Mouse (Mus musculus) intestine, embryonic 16.5 days (tissue): Measurements from ENCODE around the gene Slc39a7. TPM values are rescaled to one million over a fixed set of nuclear protein-coding genes. Genes with fewer than 3 reads are reported as not detected.

Experiments
- ATAC-seq: fragments of 200-750 bp; cut with Nextera tagmentation; 2 replicates; pipeline ENCODE4 v1.8.0; 2017; ENCODE audit warnings: moderate TSS enrichment, moderate library complexity
- H3K27ac ChIP-seq: fragments of 300-500 bp; sonication (generic); 2 replicates; pipeline ENCODE4 v1.5.1; 2014; ENCODE audit warnings: mild to moderate bottlenecking, low read length
- H3K27me3 ChIP-seq: fragments of 300-500 bp; sonication (generic); replicated peaks from 2 replicates; pipeline ENCODE4 v1.6.1; 2014; ENCODE audit warnings: low read length, control low read depth, mixed read lengths; ENCODE audit not compliant: control insufficient read depth, insufficient read depth
- H3K36me3 ChIP-seq: fragments of 300-500 bp; sonication (generic); 2 replicates; pipeline ENCODE4 v1.6.1; 2014; ENCODE audit warnings: low read length, control low read depth; ENCODE audit not compliant: control insufficient read depth, insufficient read depth
- H3K4me1 ChIP-seq: fragments of 300-500 bp; sonication (generic); 2 replicates; pipeline ENCODE4 v1.6.1; 2014; ENCODE audit warnings: low read length, control low read depth, mixed read lengths; ENCODE audit not compliant: control insufficient read depth, insufficient read depth
- H3K4me2 ChIP-seq: fragments of 300-500 bp; sonication (generic); 2 replicates; pipeline ENCODE4 v1.6.1; 2014; ENCODE audit warnings: low read depth, low read length, control low read depth
- H3K4me3 ChIP-seq: fragments of 300-500 bp; sonication (generic); 2 replicates; pipeline ENCODE4 v1.5.1; 2014; ENCODE audit warnings: mild to moderate bottlenecking, low read length
- H3K9ac ChIP-seq: fragments of 300-500 bp; sonication (generic); 2 replicates; pipeline ENCODE4 v1.6.1; 2014; ENCODE audit warnings: low read depth, low read length
- H3K9me3 ChIP-seq: fragments of 300-500 bp; sonication (generic); 2 replicates; pipeline ENCODE4 v1.6.1; 2016; ENCODE audit warnings: low read length, control low read depth; ENCODE audit not compliant: control insufficient read depth
- WGBS: fragments of 180-500 bp; shearing (Covaris S2); extraction: QIAGEN DNeasy Blood & Tissue Kit; methylation state at CpG from one replicate; pipeline ENCODE4 v1.1.7; 2014; 5-methylcytosine and 5-hydroxymethylcytosine counted together
- polyA plus RNA-seq: library from polyadenylated mRNA; unstranded; fragments of >200 nt; fragmentation: Nextera tagmentation; extraction: Ambion mirVana; gene quantifications from 2 replicates; pipeline ENCODE4 v1.2.1, GENCODE M21; 2015

The Slc39a7 gene
- polyA plus RNA-seq, 1 experiment from 2014 or later = 176 TPM

DNA sequence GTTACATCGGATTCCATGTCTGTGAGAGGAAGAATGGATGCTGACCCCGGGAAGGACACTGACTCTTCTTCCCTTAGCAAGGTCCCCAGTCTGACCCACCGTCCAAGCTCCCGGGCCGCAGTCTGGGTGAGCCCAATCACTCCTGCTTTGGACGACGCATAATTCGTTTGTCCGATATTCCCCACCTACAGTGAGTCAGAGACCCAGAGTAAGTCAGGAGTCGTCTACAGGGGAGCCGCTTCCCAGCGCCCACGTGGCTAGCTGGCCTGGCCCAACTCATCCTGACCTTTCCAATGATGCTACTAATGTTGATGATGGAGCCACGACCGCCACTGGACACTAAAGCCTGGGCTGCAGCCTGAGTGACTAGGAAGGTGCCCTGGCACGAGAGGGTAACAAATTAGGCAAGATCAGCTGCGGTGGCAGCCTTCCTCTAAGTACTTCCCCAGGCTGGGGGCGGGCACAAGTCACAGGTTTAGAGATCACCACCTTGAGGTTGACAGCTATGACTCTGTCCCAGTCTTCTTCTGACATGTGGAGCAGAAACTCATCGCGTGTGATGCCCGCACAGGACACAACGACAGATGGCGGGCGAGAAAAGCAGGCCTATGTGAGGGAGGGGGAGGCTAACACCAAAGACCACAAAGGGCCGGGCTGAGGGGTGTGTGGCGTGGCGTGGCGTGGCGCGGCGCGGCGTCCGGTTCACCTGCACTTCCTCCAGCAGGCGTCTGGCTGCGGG lies 4.4 kb downstream of the Slc39a7 start:
- Histone ChIP-seq H3K27ac (peak overlapping the region; percentile 82), H3K4me3 (peak overlapping the region; percentile 72), H3K4me2 (peak overlapping the region; percentile 92), H3K36me3 (peaks cover 14% of the 10 kb centered on the region), H3K9ac (peak overlapping the region; percentile 78), H3K4me1 (peaks cover 49% of the 10 kb centered on the region), H3K27me3 (no peaks in the 10 kb centered on the region), H3K9me3 (no peaks in the 10 kb centered on the region)
- ATAC-seq = no peak
- 11% methylated on average over 36 of the region's 36 CpGs for WGBS

DNA sequence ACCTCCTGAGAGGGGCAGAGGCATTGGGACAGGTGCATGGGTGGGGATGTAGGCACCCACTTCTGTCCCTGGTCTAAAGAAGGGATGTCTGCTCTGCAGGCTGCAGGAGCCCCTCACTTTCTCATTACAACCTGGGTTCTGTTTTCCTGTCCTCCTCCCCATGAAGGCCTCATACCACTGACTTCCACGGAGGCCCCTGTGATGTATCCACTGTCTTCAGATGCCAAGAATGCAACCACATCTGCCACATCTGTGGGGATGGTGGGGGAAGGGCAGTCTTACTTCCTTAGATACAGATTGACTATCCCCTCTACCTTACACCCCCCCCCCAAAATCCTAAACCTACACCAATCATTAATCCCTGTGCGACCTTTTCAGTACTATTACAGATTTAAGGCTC lies 5.3 kb downstream of the Slc39a7 start:
- Histone ChIP-seq H3K4me3 (no peak overlapping the region), H3K27ac (no peak overlapping the region), H3K4me2 (no peak overlapping the region), H3K9ac (peak overlapping the region; percentile 93), H3K36me3 (peaks cover 21% of the 10 kb centered on the region), H3K27me3 (no peaks in the 10 kb centered on the region), H3K9me3 (no peaks in the 10 kb centered on the region), H3K4me1 (peaks cover 49% of the 10 kb centered on the region)
- WGBS = 22% methylated on average over 2 of the region's 2 CpGs
- no peak for ATAC-seq

DNA sequence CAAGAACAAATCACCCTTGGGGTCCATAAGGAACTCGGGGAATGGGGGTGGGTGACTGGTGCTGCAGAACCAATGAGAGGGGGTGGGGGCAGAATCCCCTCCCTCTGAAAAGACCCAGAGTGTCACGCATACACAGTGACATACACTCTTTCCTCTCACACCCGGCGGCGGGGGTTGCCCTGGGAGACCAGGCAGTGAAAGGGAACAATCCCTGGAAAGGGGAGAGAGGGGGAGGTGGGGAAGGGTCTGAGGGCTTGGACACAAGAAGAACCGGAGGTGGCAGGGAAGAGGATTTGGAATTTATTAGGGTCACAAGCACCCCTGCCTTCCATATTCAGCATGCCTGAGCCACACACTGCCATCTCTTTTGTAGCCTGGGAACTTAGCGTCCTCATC lies 5.7 kb downstream of the Slc39a7 start:
- Histone ChIP-seq H3K9me3 (no peaks in the 10 kb centered on the region), H3K36me3 (peaks cover 25% of the 10 kb centered on the region), H3K4me1 (peaks cover 49% of the 10 kb centered on the region), H3K27ac (no peak overlapping the region), H3K27me3 (no peaks in the 10 kb centered on the region), H3K4me2 (peak overlapping the region; percentile 94), H3K4me3 (peak overlapping the region; percentile 90; the same call in 1 of the 2 replicates), H3K9ac (peak overlapping the region; percentile 93)
- no peak for ATAC-seq
- WGBS = 24% methylated on average over 7 of the region's 7 CpGs

DNA sequence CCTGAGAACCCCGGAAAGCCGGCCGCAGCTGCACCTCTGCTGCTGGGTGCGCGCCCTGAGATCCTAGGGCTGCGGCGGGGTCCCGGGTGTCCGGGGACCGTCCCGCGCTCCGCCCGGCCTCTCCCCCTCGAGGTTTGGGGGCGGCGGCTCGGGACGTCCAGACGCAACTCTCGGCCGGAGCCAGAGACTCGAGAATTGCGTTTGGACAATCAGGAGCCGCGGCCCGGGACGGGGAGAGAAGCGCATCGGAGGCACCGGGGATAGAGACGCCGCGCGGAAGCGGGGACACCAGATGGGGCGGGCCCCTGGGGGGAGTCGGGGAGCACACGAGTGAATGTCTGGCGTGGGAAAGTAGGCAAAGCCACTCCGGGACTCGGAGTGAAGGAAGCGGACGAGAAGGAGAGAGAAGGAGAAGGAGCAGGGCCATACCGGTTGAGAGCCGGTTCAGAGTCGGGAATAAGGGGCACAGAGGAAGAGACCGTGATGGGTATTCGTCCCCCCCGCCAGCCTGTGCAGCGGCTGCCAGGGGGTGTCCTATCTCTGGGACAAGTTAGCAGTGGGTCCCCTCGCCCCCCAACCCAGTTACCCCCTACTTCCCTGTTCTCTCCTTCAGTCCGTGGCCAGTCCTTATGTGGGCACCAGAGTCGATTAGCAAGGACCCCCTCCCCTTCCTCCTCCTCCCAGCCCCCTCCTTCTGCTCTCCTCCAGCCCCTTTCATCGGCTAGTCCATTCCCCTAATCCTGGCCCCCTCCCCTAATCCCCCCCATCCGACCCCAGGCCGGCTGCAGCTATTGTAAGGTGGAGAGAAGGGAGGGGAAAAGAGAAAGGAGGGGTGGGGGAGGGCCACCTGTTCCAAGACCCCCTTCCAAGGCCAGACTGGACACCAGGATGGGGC lies 6.4 kb downstream of the Slc39a7 start:
- peak overlapping the region; percentile 94 for H3K4me2 ChIP-seq
- H3K27ac ChIP-seq = peak overlapping the region; percentile 84
- peak overlapping the region; percentile 93 for H3K9ac ChIP-seq
- peaks cover 43% of the 10 kb centered on the region for H3K4me1 ChIP-seq
- WGBS = under 1% methylated on average over 53 of the region's 57 CpGs
- no peaks in the 10 kb centered on the region for H3K27me3 ChIP-seq
- H3K4me3 ChIP-seq = peak overlapping the region; percentile 90
- H3K9me3 ChIP-seq = no peaks in the 10 kb centered on the region
- ATAC-seq = peak; percentile 16
- H3K36me3 ChIP-seq = peaks cover 30% of the 10 kb centered on the region

DNA sequence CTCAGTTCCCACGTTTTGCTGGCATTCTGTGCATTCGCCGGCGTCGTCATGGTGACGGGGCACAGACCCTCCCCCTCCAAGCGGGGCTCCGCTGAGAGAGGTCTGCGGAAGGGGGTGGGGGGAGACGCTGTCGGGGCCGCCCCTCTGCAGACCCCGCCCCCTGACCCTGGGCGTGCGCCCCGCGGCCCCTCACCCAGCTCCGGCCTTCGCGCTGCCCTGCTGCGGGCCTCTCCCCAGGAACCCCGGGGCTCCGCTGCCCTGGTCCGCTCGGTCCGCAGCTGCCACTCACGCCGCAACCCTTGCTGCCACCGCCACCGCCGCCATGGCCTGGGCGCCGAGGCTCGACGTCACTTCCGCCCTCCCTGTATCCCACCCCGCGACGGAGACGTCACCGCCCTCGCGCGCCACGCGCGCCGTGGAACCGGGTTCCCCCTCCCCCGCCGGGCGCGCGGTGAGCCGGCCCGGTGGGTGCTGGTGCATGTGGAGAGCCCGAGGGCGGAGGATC lies 7.1 kb downstream of the Slc39a7 start, which contains the start of gene Ring1:
Gene Ring1, minus strand, starts transcription at position 364 of the 505 bp plus-strand sequence.
- Histone ChIP-seq H3K9ac (peak within 1 kb of the TSS; percentile 93), H3K4me2 (peak within 1 kb of the TSS; percentile 94), H3K4me3 (peak within 1 kb of the TSS; percentile 90), H3K4me1 (peaks cover 36% of the 10 kb centered on the region), H3K27ac (peak within 1 kb of the TSS; percentile 84), H3K27me3 (no peaks in the 10 kb centered on the region), H3K36me3 (peaks cover 29% of the 10 kb centered on the region), H3K9me3 (0 out of 2 replicates have a peak, but pooled peaks cover 4% of the 10 kb centered on the region)
- peak; percentile 62 for ATAC-seq
- under 1% methylated on average over 58 of the region's 58 CpGs for WGBS

DNA sequence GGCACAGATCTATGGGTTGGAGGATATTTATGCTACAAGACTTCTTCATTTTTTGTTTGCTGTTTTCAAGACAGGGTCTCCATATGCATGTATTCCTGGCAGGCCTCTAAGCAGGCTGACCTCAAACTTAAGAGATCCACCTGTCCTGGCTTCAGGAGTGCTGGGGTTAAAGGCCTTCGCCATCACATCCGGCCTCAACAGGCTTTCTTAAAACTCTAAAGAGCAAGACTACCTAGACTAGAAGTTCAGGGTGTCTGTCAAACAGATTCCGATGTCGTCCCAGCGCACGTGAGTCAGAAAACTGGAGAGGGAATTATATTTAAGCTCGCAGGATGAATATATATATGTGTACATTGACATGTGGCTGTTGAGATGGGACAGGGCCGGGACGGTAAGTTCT lies 7.8 kb downstream of the Slc39a7 start:
- H3K4me3 ChIP-seq = peak overlapping the region; percentile 90
- peaks cover 29% of the 10 kb centered on the region for H3K4me1 ChIP-seq
- H3K9ac ChIP-seq = peak overlapping the region; percentile 93; the same call in 1 of the 2 replicates
- H3K36me3 ChIP-seq = peaks cover 23% of the 10 kb centered on the region
- H3K27ac ChIP-seq = no peak overlapping the region
- ATAC-seq = no peak
- peak overlapping the region; percentile 94 for H3K4me2 ChIP-seq
- no peaks in the 10 kb centered on the region for H3K27me3 ChIP-seq
- 61% methylated on average over 9 of the region's 9 CpGs for WGBS
- H3K9me3 ChIP-seq = 0 out of 2 replicates have a peak, but pooled peaks cover 7% of the 10 kb centered on the region

DNA sequence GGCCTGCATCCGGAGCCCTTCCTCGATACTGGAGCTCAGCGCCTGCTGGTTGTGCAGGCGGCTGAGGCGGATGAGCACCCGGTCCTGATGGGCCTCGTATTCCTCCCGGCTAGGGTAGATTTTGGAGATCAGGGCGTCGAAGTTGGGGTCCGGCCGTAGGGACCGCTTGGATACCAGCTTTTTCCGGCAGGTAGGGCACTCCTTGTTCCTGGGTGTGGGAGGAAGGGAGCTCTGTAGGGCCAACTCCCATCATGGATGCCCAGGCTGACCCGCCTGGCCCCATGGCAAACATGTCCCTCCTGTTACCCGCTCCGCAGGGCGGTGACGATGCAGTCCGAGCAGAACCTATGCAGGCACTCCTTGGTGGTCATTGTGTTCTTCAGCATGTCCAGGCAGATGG lies 8.5 kb downstream of the Slc39a7 start:
- ATAC-seq = no peak
- Histone ChIP-seq H3K27me3 (no peaks in the 10 kb centered on the region), H3K36me3 (peaks cover 18% of the 10 kb centered on the region), H3K4me3 (no peak overlapping the region; the same call in 1 of the 2 replicates), H3K9ac (no peak overlapping the region), H3K4me1 (peaks cover 23% of the 10 kb centered on the region), H3K27ac (no peak overlapping the region), H3K4me2 (no peak overlapping the region), H3K9me3 (0 out of 2 replicates have a peak, but pooled peaks cover 7% of the 10 kb centered on the region)
- WGBS = 97% methylated on average over 20 of the region's 20 CpGs

DNA sequence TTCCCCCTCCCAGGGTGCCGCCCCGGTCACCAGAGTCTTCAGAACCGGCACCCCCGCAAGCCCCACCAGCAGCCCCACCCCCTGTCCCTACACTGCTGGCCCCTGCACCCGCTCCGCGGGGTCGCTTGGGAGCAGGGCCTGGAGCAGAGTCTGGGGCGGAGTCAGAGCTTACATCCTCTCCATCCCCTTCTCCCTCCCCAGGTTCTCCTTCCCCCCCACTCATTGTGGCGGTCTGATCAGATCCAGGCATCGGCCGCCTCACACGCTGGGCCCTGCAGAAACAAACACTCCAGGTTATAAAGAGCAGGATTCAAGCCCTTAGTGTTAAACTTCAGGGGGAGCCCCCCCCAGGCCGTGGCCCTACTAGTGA lies 9.1 kb downstream of the Slc39a7 start:
- Histone ChIP-seq H3K27me3 (no peaks in the 10 kb centered on the region), H3K9me3 (0 out of 2 replicates have a peak, but pooled peaks cover 7% of the 10 kb centered on the region), H3K4me3 (no peak overlapping the region), H3K36me3 (peaks cover 18% of the 10 kb centered on the region), H3K9ac (no peak overlapping the region), H3K4me1 (peaks cover 22% of the 10 kb centered on the region), H3K4me2 (no peak overlapping the region), H3K27ac (no peak overlapping the region)
- no peak for ATAC-seq
- WGBS = 90% methylated on average over 14 of the region's 14 CpGs
